Mouse (Mus musculus) adrenal gland, postnatal 36 days (tissue): ENCODE data around the gene Ksr2. TPM values are rescaled to one million over a fixed set of nuclear protein-coding genes. Genes with fewer than 3 reads are reported as not detected.
"Not testable (repeated sequence)": the region's sequence is repeated elsewhere in the genome, so short reads cannot be mapped to it uniquely, and the experiment has no call there.

Source experiments
- DNase-seq, 2 experiments: peaks; one replicate each; pipeline ENCODE4 v3.0.0; 2021; ENCODE audit warnings: mixed read lengths in 1 of 2
- total RNA-seq, 2 experiments: library from RNA; stranded (reverse); gene quantifications; 2 replicates each; pipeline ENCODE4 v1.2.3; 2021

Gene Ksr2
- total RNA-seq, 2 experiments from 2014 or later = 2.5 to 3.9 TPM

- DNase-seq = no peak
These were observed 206.5 kb downstream of the Ksr2 start for GRCm38 (mm10) chr5:117620292-117620691.

- no peak for DNase-seq
These were observed 208.4 kb downstream of the Ksr2 start for GRCm38 (mm10) chr5:117622221-117622620.

DNA sequence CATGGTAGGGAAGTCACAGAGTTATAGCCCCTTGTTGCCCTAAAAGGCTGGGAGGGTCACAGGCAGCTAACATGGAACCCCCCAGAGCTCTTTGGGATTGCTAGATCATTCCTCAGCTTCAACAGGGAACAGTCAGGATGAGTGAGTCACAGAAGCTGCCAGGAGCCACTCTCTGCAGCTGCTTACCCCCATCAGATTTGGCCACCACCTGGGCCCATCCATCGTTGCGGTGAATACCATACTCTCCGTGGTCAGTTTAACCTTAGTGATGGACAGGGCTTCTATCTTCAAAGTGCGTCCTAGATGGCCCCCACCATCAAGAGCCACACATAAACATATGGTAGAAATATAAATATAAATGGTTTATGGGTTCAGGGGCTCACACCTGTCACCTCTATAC lies 209.4 kb downstream of the Ksr2 start:
- not testable (repeated sequence) for DNase-seq

DNA sequence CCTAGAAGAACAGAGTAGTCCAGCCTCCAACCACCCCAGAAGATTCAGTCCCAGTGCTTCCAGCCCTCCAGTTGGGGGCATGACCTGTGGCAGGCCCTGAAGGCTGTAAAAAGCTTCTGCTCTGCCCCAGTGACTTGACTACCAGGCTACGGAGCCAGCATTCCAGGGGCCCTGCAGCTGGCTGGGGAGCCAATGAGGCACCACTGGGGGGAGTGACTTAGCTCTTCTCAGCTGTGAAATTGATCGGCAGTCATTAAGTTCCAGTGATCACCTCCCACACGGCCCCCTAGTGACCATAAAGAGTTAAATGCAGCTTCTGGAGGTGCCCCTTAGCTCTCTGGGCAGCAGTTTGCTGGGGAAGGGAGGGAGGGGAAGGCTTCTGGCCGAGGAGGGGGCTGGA lies 213.1 kb downstream of the Ksr2 start:
- no peak for DNase-seq

DNA sequence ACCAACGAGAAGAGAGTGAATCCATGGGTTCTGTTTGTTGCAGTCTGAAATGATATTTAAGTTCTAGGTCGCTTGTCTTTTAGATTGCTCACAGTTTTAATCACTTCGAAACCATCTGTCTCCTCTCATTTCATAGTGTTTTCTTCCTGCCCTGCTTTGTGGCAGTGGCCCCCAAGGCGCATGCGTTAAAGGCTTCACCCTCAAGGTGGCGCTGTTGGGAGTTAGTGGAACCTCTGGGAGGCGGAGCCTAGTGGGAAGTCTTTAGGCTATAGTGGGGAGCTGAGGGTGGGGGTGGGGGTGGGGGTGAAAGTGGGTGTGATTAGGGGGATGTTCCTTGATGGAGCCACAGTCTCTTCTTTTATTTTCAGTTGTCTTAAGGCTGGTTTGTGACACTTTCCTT lies 214.6 kb downstream of the Ksr2 start:
- DNase-seq = peak; percentile 51 to 62

- no peak for DNase-seq
These were observed 215.8 kb downstream of the Ksr2 start for GRCm38 (mm10) chr5:117629570-117629969.

GRCm38 (mm10) chr5:117635211-117635610 lies 221.4 kb downstream of the Ksr2 start:
- DNase-seq = no peak

DNA sequence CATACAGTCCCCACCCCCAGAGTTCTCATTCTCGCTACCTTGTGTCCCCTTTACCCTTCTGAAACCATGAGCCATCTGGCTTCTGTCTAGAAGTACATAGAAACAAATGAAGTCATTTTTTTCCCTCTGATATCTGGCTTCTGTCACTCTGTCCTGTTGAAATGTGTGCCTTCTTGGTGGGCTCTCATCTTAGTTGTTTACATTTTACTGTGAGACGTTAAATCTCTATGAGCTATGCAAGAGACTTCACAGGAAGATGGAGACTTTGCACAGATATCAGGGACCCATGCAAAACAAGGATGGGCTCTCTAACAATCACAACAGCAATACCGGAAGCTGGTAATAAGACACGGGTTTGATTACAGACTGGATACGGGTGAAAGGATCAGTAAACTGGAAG lies 222.0 kb downstream of the Ksr2 start:
- no peak for DNase-seq

DNA sequence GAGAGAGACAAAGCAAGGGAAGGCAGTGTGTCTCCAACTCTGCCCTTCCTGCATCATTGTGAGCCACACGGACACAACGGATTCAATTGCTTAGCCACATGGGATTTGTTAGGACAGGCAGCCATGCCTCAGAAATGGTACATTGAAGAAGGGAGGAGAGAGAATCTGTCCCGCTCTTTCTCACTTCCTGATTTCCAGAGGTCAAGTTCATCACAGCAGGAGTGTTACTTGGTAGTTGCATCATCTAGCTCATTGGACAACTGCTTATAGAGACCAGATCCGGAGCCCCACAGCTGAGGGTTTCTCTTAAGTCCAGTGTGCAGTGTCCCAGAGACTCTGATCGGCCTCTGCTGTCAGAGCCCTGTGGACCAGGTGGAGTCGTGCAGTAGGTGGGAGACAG lies 227.8 kb downstream of the Ksr2 start:
- no peak for DNase-seq

DNA sequence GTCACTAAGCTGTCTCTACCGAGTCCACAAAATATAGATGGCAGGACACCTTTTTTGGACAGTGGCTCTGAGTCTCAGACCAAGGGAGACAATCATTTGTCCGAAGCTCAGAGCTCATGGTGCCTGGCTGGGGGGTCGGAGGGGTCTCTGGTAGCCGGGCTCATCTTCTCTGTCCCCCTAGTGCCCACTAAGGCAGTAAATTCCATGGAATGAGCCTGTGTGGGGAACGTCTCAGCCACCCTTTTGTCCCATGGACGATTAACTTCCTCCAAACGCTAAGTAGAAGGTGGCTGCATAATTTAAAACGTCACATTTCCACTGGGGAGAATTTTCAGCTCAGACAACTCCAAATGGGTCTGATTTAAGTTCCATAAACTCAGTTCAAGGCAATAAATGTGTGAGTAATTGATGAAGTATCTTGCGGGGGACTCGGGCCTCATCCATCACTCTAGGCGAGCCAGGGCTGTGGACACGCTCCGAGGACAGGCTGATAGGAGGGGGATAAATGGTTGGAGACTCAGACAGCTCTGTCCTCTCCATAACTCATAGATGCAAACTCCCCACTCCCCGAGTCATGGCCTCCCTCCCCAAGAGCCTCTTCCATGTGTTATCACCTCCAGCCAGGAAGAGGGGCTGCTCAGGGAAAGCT lies 237.6 kb downstream of the Ksr2 start:
- DNase-seq = no peak

- DNase-seq = no peak
These were observed 244.8 kb downstream of the Ksr2 start for GRCm38 (mm10) chr5:117658641-117659040.

- DNase-seq = no peak
These were observed 245.8 kb downstream of the Ksr2 start for GRCm38 (mm10) chr5:117659596-117659995.

GRCm38 (mm10) chr5:117665181-117665580 lies 251.4 kb downstream of the Ksr2 start:
- DNase-seq = no peak

- DNase-seq = no peak
These were observed 253.5 kb downstream of the Ksr2 start for GRCm38 (mm10) chr5:117667314-117667713.

- no peak for DNase-seq
These were observed 255.5 kb downstream of the Ksr2 start for GRCm38 (mm10) chr5:117669265-117669664.

DNA sequence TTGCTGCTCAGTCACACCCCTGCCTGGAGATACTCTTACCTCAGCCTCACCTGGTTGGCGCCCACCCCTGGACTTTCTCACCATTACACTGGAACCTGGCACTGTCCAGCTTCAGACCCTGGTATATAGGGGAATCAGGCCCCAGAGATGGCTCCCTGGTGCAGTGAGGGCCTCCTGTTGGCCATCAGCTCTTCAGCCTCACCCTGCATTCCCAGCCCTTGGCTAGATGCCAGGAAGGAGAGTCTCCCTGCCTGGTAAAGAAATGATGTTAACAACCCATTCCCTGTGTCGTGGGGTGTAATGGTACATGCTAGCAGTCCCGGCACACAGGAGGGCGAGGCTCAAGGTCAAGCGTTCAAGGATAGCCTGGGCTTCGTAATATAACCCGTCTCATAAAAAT lies 256.0 kb downstream of the Ksr2 start:
- DNase-seq = peak in 1 of 2 experiments; percentile 10

- DNase-seq = no peak
These were observed 257.6 kb downstream of the Ksr2 start for GRCm38 (mm10) chr5:117671362-117671761.

- no peak for DNase-seq
These were observed 262.0 kb downstream of the Ksr2 start for GRCm38 (mm10) chr5:117675840-117676239.

DNA sequence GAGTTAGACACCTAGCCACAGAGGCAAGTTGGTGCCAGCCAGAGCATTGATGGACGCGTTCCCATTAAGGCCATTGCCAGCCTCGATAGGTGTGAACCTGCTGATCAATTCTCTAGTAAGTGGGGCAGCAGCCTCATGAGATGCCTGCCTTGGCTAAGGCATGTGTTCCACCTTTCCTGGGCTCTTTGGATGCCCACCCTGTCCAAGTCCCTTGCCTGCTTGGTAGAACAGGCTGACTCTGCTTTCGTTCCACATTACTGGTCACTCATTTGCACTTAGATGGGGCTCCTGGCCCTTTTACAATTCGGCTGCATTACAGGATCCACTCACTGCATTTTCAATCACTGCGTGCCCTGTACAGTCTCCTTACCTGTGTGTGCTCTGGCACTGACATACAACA lies 263.4 kb downstream of the Ksr2 start:
- no peak for DNase-seq

GRCm38 (mm10) chr5:117678371-117678770 lies 264.6 kb downstream of the Ksr2 start:
- no peak for DNase-seq

DNA sequence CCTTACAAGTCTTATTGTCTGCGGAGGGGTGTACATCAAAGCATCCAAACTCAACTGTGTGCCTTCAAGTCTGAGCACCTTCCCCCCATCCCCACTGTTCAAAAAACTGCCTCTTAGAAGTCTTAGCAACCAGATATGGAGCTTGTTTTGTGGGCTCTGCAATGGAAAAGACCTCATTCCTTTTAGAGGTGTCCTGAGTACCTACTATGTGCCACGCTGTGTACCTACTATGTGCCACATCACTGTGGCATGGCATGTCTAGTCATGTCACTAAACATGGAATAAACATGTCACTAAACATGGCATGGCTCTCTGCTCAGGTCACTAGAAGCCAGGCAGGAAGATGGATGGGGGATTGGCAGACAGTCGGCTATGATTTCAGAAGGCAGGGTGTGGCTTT lies 268.4 kb downstream of the Ksr2 start:
- DNase-seq = no peak

- DNase-seq = peak in 1 of 2 experiments; percentile 15
These were observed 270.7 kb downstream of the Ksr2 start for GRCm38 (mm10) chr5:117684491-117684890.

- no peak for DNase-seq
These were observed 274.1 kb downstream of the Ksr2 start for GRCm38 (mm10) chr5:117687770-117688352.

- DNase-seq = no peak
These were observed 274.9 kb downstream of the Ksr2 start for GRCm38 (mm10) chr5:117688738-117689137.
